Mouse (Mus musculus) c-Kit-positive CD71-positive TER-119-negative erythroid progenitor cells, embryonic 14.5 days (primary cell): ENCODE results near the gene 1700007K13Rik.

Source experiments
- DNase-seq: peaks from one replicate; pipeline ENCODE4 v3.0.0-alpha.2; 2013; ENCODE audit warnings: low read depth

1700007K13Rik gene

GRCm38 (mm10) chr2:28469461-28469860 lies 3.3 kb upstream of the 1700007K13Rik start:
- DNase-seq, result no peak

GRCm38 (mm10) chr2:28468486-28469225 lies 2.5 kb upstream of the 1700007K13Rik start:
- DNase-seq, result no peak

DNA sequence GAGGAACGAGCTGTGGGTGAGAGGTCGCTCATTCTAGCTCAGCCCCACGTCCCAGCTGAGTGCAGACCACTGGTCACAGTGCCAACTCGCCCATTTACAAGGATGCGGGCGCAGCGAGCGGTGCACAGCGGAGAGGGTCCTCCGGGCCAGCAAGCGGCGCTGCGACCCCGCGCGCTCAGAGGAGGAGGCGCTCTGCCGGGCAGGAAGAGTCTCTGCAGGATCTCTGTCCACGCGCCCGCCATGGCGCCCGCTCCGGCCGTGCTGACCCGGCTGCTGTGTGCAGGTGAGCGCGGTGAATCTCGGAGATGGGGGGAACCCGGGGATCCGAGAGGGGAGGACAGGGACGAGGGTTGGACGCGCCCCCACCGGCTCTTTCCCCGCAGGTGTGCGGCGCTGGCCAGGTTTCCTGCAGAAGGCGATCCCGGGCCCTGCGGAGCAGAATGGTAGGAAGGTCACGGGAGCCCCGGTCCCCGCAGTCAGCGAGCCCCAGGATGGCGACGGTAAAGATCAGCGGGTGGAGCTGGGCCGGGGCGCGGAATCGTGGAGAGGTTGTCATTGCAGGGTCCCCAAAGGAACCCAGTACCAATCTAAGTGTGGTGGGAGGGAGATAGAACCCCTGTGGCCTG lies 1.8 kb upstream of the 1700007K13Rik start, which contains the start of gene Mrps2:
Gene Mrps2 (plus strand): TSS at position 207 of the 626 bp plus-strand sequence.
- peak; percentile 63 for DNase-seq

DNA sequence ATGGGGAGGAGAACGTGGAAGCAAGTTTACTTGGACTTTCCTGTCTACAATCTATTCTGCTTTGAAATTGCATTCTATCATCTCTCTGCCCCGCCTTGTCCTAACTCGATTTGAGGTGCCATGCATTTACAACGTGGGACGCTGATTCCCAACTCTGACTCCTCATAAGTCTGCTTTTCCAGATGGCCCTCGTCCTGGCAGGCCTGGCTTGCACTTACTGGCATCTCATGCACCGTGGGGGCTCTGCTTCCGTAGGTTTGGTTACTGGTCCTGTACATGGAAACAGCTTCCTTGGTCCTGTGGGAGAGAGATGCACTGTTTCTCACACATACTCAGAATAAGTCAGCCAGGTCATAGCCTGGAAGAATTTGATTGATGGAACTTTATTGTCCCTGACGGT lies 1.2 kb downstream of the 1700007K13Rik start:
- DNase-seq, result no peak

DNA sequence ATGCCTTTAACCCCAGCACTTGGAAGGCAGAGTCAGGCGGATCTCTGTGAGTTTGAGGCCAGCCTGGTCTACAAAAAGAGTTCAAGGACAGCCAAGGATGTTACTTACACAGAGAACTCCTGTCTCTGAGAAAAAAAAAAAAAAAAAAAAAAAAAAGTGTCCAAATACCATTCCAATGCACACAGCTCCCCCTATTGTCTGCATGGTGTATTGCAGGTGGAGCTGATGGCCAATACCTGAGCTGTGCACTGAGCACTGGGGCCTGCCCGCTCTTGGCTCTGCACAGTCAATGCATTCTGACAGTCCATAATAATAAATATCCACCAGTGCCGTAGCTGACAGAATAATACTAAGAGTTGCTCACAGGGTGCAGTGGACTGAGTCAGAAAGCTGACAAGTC lies 2.2 kb downstream of the 1700007K13Rik start:
- peak; percentile 60 for DNase-seq

DNA sequence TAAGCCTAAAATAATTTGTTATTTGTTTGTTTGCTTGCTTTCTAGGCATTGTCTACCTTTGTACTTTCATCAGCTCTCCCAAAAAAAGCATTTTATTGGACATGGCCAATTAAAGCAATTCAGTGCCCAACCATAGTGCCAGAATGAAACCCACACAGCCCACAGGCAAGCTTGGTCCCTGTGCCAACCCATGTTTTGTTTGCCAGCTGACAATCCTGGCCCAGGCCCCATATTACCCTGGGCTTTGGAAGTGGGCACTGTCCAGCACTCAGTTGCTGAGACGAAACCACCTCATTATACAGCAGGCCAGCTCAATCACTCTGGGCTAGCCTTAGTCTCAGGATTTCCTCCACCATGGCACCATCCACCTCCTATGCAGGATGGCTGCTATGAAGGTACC lies 9.5 kb downstream of the 1700007K13Rik start:
- no peak for DNase-seq

GRCm38 (mm10) chr2:28453539-28453938 lies 12.6 kb downstream of the 1700007K13Rik start:
- no peak for DNase-seq

DNA sequence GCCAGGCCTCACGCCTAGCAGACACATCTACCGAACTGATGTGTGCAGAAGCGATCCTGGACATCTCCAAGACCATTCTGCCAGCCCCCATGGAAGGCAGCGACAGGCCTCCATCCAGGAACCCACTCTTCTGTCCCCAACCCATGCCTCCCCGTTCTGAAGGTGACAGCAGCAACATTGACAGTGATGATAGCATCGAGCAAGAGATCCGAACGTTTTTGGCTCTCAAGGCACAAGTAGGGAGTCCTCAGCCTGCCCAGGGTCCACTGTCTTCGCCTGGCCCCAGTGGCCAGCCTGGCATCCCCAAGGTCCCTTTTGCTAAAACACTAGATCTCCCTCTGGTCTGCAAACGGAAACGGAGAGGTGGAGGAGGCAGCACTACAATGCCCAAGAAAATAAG lies 14.5 kb downstream of the 1700007K13Rik start:
- no peak for DNase-seq

GRCm38 (mm10) chr2:28447315-28447670 lies 18.8 kb downstream of the 1700007K13Rik start:
- no peak for DNase-seq

GRCm38 (mm10) chr2:28446515-28447314 lies 19.4 kb downstream of the 1700007K13Rik start, which contains the start of gene Ppp1r26:
Gene Ppp1r26 (plus strand): TSS chr2:28446800.
- no peak for DNase-seq

GRCm38 (mm10) chr2:28446181-28446514 lies 20.0 kb downstream of the 1700007K13Rik start:
- DNase-seq, result no peak

- no peak for DNase-seq
These were observed 21.1 kb downstream of the 1700007K13Rik start for GRCm38 (mm10) chr2:28445082-28445481.

DNA sequence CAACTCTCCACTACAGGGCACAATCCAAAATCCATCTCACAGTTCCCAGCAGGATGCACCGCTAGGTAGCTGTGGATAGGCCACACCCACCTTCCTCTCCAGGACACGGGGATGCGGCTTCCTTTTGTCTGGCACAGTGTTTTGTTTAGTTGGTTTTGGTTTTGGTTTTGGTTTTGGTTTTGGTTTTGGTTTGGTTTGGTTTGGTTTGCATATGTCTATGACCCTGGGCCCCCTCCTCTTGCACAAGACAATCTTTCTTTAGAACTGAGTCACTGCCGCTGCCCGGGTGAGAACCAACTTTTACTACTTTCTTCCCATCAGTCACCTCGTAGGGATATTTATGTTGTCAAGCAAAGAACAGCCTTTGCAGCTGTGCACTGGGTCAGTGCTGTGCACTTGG lies 25.3 kb downstream of the 1700007K13Rik start:
- DNase-seq, result no peak

- DNase-seq, result no peak
These were observed 30.7 kb downstream of the 1700007K13Rik start for GRCm38 (mm10) chr2:28435401-28435800.

DNA sequence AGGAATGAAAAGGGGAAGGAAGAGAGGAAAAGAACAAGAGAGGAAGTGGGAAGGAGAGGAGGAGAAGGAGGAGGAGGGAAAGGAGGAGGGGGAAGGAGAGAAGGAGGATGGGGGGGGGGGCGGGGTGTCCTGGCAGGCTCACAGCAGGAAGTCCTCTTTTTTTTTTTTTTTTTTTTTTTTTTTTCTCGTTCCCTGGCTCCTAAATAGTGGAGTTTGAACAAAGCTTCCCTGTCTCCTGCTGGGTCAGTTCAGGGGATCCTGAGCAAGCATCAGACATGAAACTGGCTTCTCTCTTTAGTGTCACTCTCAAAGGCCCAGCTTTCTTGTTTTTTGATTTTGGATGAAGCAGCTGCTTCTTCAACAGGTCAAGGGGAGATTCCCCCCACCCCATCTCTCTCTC lies 32.6 kb downstream of the 1700007K13Rik start:
- no peak for DNase-seq

DNA sequence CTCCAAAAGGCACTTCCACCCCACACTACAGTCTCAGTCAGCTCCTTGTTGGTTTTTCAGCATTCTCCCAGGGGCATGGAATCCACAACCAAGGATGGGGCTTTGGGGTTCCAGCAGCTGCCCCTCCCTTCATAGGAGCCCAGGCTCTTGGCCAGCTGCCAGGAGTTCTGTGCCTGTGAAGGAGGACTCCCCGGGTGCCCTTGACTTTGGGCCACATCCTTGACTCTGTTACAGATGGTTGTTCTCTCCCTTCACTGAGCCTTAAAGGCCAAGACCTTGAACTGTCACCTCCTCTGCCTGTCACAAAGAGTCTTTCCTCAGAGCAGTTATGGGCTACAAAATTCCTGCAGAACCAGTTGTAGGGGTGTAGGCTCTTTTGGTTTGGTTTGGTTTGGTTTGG lies 33.3 kb downstream of the 1700007K13Rik start:
- no peak for DNase-seq

GRCm38 (mm10) chr2:28430846-28431245 lies 35.3 kb downstream of the 1700007K13Rik start:
- DNase-seq, result no peak

DNA sequence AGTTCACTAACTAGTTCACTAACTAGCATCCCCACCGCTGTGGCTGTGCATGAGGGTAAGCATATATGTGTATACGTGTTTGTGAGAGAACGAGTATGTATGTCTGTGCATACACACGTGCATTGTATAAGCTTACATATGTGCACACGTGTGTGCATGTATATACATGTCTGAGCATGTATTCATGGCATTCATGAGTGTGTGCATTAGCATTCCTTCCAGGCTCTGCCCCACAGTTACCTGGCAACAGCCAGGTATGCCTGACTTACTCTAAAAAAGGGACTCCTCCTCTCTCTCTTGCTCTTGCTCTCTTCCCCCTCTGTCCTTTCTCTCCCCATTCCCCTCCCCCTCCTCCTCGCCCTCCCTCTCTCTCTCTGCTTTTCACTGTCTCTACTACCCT lies 38.9 kb downstream of the 1700007K13Rik start:
- DNase-seq, result no peak

GRCm38 (mm10) chr2:28423167-28423566 lies 43.0 kb downstream of the 1700007K13Rik start:
- peak; percentile 48 for DNase-seq

DNA sequence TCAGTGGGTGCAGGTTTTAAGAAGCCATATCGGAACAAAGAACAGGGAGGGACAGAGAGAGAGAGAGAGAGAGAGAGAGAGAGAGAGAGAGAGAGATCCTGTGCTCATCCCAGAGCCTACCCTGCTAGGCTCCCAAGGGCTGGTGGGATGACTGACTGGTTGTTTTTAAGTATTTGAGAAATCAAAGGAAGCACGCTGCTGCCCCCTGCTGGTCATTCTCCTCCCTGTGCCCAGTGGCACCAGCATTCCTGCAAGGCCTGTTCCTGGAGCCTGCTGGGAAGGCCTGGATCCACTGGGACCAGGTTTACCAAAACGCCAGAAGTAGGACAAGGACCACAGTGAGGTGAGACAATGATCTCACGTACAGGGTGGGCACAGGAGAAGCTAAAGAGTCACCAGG lies 46.2 kb downstream of the 1700007K13Rik start:
- peak; percentile 47 for DNase-seq

GRCm38 (mm10) chr2:28418034-28418433 lies 48.1 kb downstream of the 1700007K13Rik start:
- peak; percentile 55 for DNase-seq

GRCm38 (mm10) chr2:28416511-28416910 lies 49.6 kb downstream of the 1700007K13Rik start:
- no peak for DNase-seq
